ENCODE assay signal across 26 mouse cellular contexts in genomic region chr5:41806176-41806575, GRCm38 (mm10). TPM values are rescaled to one million over a fixed set of nuclear protein-coding genes. Genes with fewer than 3 reads are reported as not detected.
DNase-seq lines count a peak whose midpoint lies in the region; ATAC-seq lines count a peak whose summit lies in the region.
"Had no signal": no experiment of that assay in that cellular context is flagged by ENCODE, and none has a peak within 500 bp of the region (broad histone marks: within the 10 kb centered on the region; RNA-seq: fewer than 3 reads in every experiment).

No protein-coding gene starts in this region.

- no peak overlapping the region for H3K27ac ChIP-seq in liver, embryonic 16.5 days (ENCODE audit: low read length)
- H3K27ac ChIP-seq: embryonic facial prominence, embryonic 10.5 days; forebrain, embryonic 13.5 days; gastrocnemius, adult 2 months; heart, embryonic 15.5 days; hindbrain, embryonic 13.5 days; hindbrain, postnatal 0 days had no signal

- peak; percentile 38 for DNase-seq in MEL-GATA-1-ER (ENCODE audit: extremely low read depth, low read depth)
- no peak for DNase-seq in gastrocnemius, adult 18-20 months (ENCODE audit: low spot score)
- DNase-seq in thymus, postnatal 14 days, result no peak
- no peak for DNase-seq in gastrocnemius, postnatal 25 days
- DNase-seq: adrenal gland, adult 2 months; adrenal gland, postnatal 25 days; B cell, adult 2 months; cerebellum, adult 18-20 months; cerebellum, adult 9-11 months; cerebellum, postnatal 36 days; forebrain, postnatal 0 days; gastrocnemius, adult 2 months; gastrocnemius, postnatal 36 days; heart, adult 18-20 months; heart, postnatal 14 days had no signal

- WGBS in liver, embryonic 16.5 days (ENCODE audit: insufficient replicate concordance), result 26% methylated on average over 5 of the region's 5 CpGs

- no peak overlapping the region for H3K4me2 ChIP-seq in liver, embryonic 16.5 days (ENCODE audit: low read depth, low read length)
- H3K4me2 ChIP-seq: forebrain, embryonic 13.5 days; heart, embryonic 11.5 days; heart, embryonic 15.5 days; hindbrain, embryonic 13.5 days had no signal

- no peak overlapping the region for H3K9ac ChIP-seq in liver, embryonic 16.5 days (ENCODE audit: low read depth, low read length)
- H3K9ac ChIP-seq: forebrain, embryonic 13.5 days; forebrain, postnatal 0 days; heart, embryonic 15.5 days; hindbrain, embryonic 13.5 days had no signal

- H3K4me1 ChIP-seq in megakaryocyte, embryonic 14.5 days, result peaks cover 73% of the 10 kb centered on the region
- no peaks in the 10 kb centered on the region for H3K4me1 ChIP-seq in liver, embryonic 16.5 days (ENCODE audit: control insufficient read depth, low read depth, low read length)
- H3K4me1 ChIP-seq: embryonic facial prominence, embryonic 10.5 days; forebrain, embryonic 13.5 days; heart, embryonic 15.5 days; hindbrain, embryonic 13.5 days had no signal

- peak overlapping the region; percentile 3 for H3K4me3 ChIP-seq in megakaryocyte, embryonic 14.5 days (replicated peaks)
- H3K4me3 ChIP-seq in liver, embryonic 16.5 days (ENCODE audit: low read depth, low read length), result no peak overlapping the region
- H3K4me3 ChIP-seq: embryonic facial prominence, embryonic 10.5 days; forebrain, embryonic 13.5 days; gastrocnemius, adult 2 months; heart, embryonic 15.5 days; hindbrain, embryonic 13.5 days had no signal

- H3K36me3 ChIP-seq in megakaryocyte, embryonic 14.5 days (replicated peaks; ENCODE audit: low read length), result peaks cover 82% of the 10 kb centered on the region
- peaks cover 9% of the 10 kb centered on the region for H3K36me3 ChIP-seq in liver, embryonic 16.5 days (ENCODE audit: control insufficient read depth, insufficient read depth)

- no peaks in the 10 kb centered on the region for H3K9me3 ChIP-seq in megakaryocyte, embryonic 14.5 days
- H3K9me3 ChIP-seq in liver, embryonic 16.5 days (replicated peaks; ENCODE audit: control insufficient read depth, low read length), result no peaks in the 10 kb centered on the region
- H3K9me3 ChIP-seq: embryonic facial prominence, embryonic 10.5 days; forebrain, embryonic 13.5 days; heart, embryonic 15.5 days; hindbrain, embryonic 13.5 days had no signal

- H3K27me3 ChIP-seq in megakaryocyte, embryonic 14.5 days (replicated peaks), result no peaks in the 10 kb centered on the region
- H3K27me3 ChIP-seq in liver, embryonic 16.5 days (ENCODE audit: control insufficient read depth, insufficient read depth, low read depth, low read length), result no peaks in the 10 kb centered on the region
- H3K27me3 ChIP-seq: forebrain, embryonic 13.5 days; heart, embryonic 15.5 days; hindbrain, embryonic 13.5 days had no signal

- ATAC-seq in megakaryocyte, adult 5-6 weeks (ENCODE audit: poor library complexity, severe bottlenecking), result no peak
- peak; percentile 39; the same call in 1 of the 2 replicates for ATAC-seq in liver, embryonic 16.5 days (ENCODE audit: low read depth)
- ATAC-seq: CD4-positive, CD25-positive, alpha-beta regulatory T cell, adult 4 months; forebrain, embryonic 13.5 days; forebrain, postnatal 0 days; hindbrain, postnatal 0 days had no signal

RNA-seq across cellular contexts. Expression of gene Bod1l, which starts 37.9 kb away (rescaled TPM):
- 9.8 and 18.4 TPM in 2 replicates for polyA plus RNA-seq in megakaryocyte, embryonic 14.5 days (2012; ENCODE audit: insufficient read depth, low replicate concordance)
- total RNA-seq in megakaryocyte, adult 5-6 weeks (2015), result 27.1 and 38.1 TPM in 2 replicates
- 35.8 and 39.1 TPM in 2 replicates for total RNA-seq in megakaryocyte, adult 5-6 weeks (2017)
- 7.1 and 7.7 TPM in 2 replicates for polyA plus RNA-seq in liver, embryonic 16.5 days (2015; fragmentation: Nextera tagmentation; extraction: Ambion mirVana)
- total RNA-seq in gastrocnemius, adult 18-20 months (2021), result 10 to 100 TPM; 14.5 to 15.3 TPM
- 10 to 100 TPM; 13.0 to 14.0 TPM for total RNA-seq in gastrocnemius, postnatal 25 days (2021)

RNA-seq across cellular contexts. Expression of gene Nkx3-2, which starts 41.9 kb away (rescaled TPM):
- not detected in 2 replicates for polyA plus RNA-seq in megakaryocyte, embryonic 14.5 days (2012; ENCODE audit: insufficient read depth, low replicate concordance)
- total RNA-seq in megakaryocyte, adult 5-6 weeks (2015), result not detected in 2 replicates
- total RNA-seq in megakaryocyte, adult 5-6 weeks (2017), result not detected in 2 replicates
- polyA plus RNA-seq in liver, embryonic 16.5 days (2015; fragmentation: Nextera tagmentation; extraction: Ambion mirVana), result not detected in 2 replicates
- not detected for total RNA-seq in gastrocnemius, adult 18-20 months (2021)
- under 1 TPM in 1 of 2 experiments, not detected in 1; 0.15 TPM for total RNA-seq in gastrocnemius, postnatal 25 days (2021)
- total RNA-seq: adrenal gland, adult 2 months; adrenal gland, postnatal 25 days; forebrain, postnatal 0 days; gastrocnemius, adult 2 months; gastrocnemius, postnatal 36 days; heart, adult 18-20 months; heart, postnatal 14 days; hematopoietic stem cell, adult 5-6 weeks; hindbrain, postnatal 0 days had no signal
- polyA plus RNA-seq: adrenal gland, adult 2 months; CD4-positive, CD25-positive, alpha-beta regulatory T cell, adult 4 months; forebrain, embryonic 13.5 days; forebrain, postnatal 0 days; heart, embryonic 11.5 days; heart, embryonic 15.5 days; hindbrain, embryonic 13.5 days; hindbrain, postnatal 0 days had no signal
